Mouse (Mus musculus) stomach, postnatal 0 days (tissue): ENCODE data around the gene Ankef1.

Experiments used
- CTCF ChIP-seq: IDR thresholded peaks from 2 replicates; pipeline ENCODE4 v1.5.1; 2016; ENCODE audit warnings: antibody characterized with exemption, low read depth, mild to moderate bottlenecking, moderate library complexity
- EP300 ChIP-seq: optimal IDR thresholded peaks from 2 replicates; pipeline ENCODE3; 2016; ENCODE audit warnings: antibody characterized with exemption

DNA sequence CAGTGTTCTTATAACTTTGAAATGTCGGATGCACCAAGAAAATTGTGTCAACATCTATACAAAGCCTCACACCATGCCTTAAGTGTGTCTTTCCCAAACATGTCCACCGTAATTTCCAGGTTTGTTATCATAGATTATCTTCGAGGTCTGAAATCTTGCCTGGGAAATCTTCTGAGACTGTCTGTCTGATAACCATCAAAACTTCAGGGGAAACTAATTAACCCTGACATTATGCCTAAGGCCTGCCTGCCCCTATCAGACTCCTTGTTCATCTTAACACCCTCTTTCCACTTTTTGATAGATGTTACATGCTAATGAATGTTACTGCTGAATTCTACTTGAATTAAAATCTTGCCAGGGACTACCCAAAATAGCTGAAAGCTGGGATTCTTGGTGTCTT lies 24.1 kb upstream of the Ankef1 start:
- no peak for TF ChIP-seq CTCF
- TF ChIP-seq EP300: no peak
